Mouse (Mus musculus) heart, embryonic 16.5 days (tissue): ENCODE measurements around the gene Ssh2. TPM values are rescaled to one million over a fixed set of nuclear protein-coding genes. Genes with fewer than 3 reads are reported as not detected.

Source experiments
- ATAC-seq: fragments of 200-750 bp; cut with Nextera tagmentation; replicated peaks from 2 replicates; pipeline ENCODE4 v1.8.0; 2017; ENCODE audit warnings: moderate number of reproducible peaks; ENCODE audit not compliant: insufficient read depth, low FRiP score; ENCODE audit errors: extremely low read depth
- H3K27ac ChIP-seq: fragments of 300-500 bp; sonication (generic); 2 replicates; pipeline ENCODE4 v1.5.1; 2014; ENCODE audit warnings: mild to moderate bottlenecking, low read length, control low read depth, moderate library complexity
- H3K27me3 ChIP-seq: fragments of 300-500 bp; sonication (generic); 2 replicates; pipeline ENCODE4 v1.6.1; 2014; ENCODE audit warnings: low read length, mixed read lengths; ENCODE audit not compliant: control insufficient read depth, insufficient read depth
- H3K36me3 ChIP-seq: fragments of 300-500 bp; sonication (generic); 2 replicates; pipeline ENCODE4 v1.6.1; 2014; ENCODE audit not compliant: control insufficient read depth, insufficient read depth
- H3K4me1 ChIP-seq: fragments of 300-500 bp; sonication (generic); 2 replicates; pipeline ENCODE4 v1.6.1; 2014; ENCODE audit warnings: low read length, mixed read lengths; ENCODE audit not compliant: control insufficient read depth, insufficient read depth
- H3K4me2 ChIP-seq: fragments of 300-500 bp; sonication (generic); 2 replicates; pipeline ENCODE4 v1.6.1; 2014; ENCODE audit warnings: low read depth, mild to moderate bottlenecking, control low read depth, low read length
- H3K4me3 ChIP-seq: fragments of 300-500 bp; sonication (generic); 2 replicates; pipeline ENCODE4 v1.5.1; 2014; ENCODE audit warnings: mild to moderate bottlenecking, control low read depth, low read length
- H3K9ac ChIP-seq: fragments of 300-500 bp; sonication (generic); 2 replicates; pipeline ENCODE4 v1.6.1; 2014; ENCODE audit warnings: low read length, control low read depth
- H3K9me3 ChIP-seq: fragments of 300-500 bp; sonication (generic); replicated peaks from 2 replicates; pipeline ENCODE4 v1.6.1; 2016; ENCODE audit warnings: low read length; ENCODE audit not compliant: control insufficient read depth
- WGBS: fragments of 180-500 bp; shearing (Covaris S2); extraction: QIAGEN DNeasy Blood & Tissue Kit; methylation state at CpG from one replicate; pipeline ENCODE4 v1.1.7; 2014; 5-methylcytosine and 5-hydroxymethylcytosine counted together
- polyA plus RNA-seq: library from polyadenylated mRNA; unstranded; fragments of >200 nt; fragmentation: Nextera tagmentation; extraction: Ambion mirVana; gene quantifications from 2 replicates; pipeline ENCODE4 v1.2.1, GENCODE M21; 2015

Gene Ssh2
- polyA plus RNA-seq, 1 experiment from 2014 or later, result 25.5 TPM

DNA sequence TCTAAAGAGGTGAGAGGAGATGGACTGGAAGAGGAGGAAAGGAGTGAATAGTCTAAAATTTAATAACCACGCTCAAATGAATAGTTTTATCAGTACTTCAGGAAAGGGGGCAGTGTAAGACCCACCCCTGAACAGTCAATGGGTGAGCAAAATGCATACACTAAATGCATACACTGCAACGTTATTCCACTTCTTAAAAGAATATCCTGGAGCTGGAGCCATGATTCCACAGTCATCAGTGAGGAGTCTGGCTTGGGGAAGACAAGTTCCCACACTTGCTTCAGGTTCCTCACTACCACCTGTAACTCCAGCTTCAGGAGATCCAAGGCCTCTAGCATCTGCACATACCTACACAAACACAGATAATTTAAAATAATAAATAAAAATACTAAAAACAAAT, 133.6 kb downstream of the Ssh2 start:
- Histone ChIP-seq H3K4me1 (peaks cover 13% of the 10 kb centered on the region), H3K9ac (peak overlapping the region; percentile 94), H3K27ac (peak overlapping the region; percentile 31; the same call in 1 of the 2 replicates), H3K36me3 (no peaks in the 10 kb centered on the region), H3K4me2 (peak overlapping the region; percentile 80), H3K9me3 (no peaks in the 10 kb centered on the region), H3K4me3 (peak overlapping the region; percentile 95), H3K27me3 (no peaks in the 10 kb centered on the region)
- no peak for ATAC-seq
- 33% methylated on average over 2 of the region's 2 CpGs for WGBS

DNA sequence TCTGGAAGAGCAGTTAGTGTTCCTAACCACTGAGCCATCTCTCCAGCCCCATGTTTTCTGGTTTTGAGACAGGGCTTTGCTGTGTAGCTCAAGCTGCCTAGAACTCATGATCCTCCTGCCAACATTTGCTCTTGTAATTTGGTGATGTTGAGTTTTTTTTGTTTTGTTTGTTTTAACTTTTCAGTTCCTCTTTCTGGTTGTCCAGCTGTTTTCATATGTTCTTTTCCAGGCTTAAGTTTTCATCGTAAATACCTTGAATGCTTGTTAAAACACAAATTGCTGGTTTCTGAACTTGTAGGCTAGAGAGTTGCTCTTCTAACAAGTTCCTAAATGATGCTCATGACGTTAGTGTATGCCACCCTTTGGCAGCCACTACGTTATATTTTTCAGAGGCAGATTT, 139.0 kb downstream of the Ssh2 start:
- Histone ChIP-seq H3K9me3 (no peaks in the 10 kb centered on the region), H3K27ac (no peak overlapping the region), H3K4me1 (peaks cover 24% of the 10 kb centered on the region), H3K9ac (no peak overlapping the region), H3K36me3 (no peaks in the 10 kb centered on the region), H3K4me3 (no peak overlapping the region), H3K27me3 (no peaks in the 10 kb centered on the region), H3K4me2 (no peak overlapping the region)
- 76% methylated on average over 3 of the region's 3 CpGs for WGBS
- no peak for ATAC-seq

DNA sequence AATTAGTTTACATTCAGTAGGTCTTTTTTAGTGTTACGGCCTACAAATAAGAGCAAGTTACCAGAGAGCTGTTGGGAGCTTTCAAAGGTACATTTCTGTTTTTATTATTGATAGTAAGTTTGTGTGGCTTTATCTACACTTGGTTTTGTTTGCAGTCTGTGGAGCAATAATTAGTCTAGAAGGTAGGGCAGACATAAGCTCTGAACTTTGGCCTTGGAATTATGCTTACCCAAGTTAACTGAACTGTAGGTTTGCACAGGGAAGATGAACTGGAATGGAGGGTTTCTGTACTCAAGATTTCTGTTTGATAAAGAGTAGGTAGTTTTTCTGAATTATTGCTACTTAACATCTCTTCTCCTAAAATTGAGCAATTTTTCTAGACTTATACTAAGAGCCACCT, 141.8 kb downstream of the Ssh2 start:
- Histone ChIP-seq H3K4me2 (no peak overlapping the region), H3K27ac (no peak overlapping the region), H3K27me3 (no peaks in the 10 kb centered on the region), H3K4me3 (no peak overlapping the region), H3K9me3 (no peaks in the 10 kb centered on the region), H3K36me3 (no peaks in the 10 kb centered on the region), H3K4me1 (peaks cover 23% of the 10 kb centered on the region), H3K9ac (no peak overlapping the region)
- no peak for ATAC-seq
- 91% methylated on average over 1 of the region's 1 CpGs for WGBS

DNA sequence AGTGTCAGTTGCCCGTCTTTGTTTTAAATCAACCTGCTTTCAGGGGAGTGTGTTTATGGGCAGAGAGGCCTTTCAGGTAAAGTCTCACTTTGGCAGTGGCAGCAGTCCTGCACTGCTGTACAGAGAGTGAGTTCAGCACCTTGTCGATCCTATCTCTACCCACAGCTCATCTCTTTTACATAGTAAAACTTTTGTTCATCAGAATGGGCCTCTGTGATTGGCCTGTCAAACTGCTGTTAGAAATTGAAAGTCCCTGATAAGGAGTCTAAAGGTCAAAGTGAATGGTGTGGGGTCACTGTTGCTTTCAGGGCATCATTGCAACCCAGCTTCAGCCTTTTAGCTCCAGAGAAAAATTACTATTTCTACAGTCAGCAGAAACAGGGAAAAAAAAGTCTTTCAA, 147.4 kb downstream of the Ssh2 start:
- Histone ChIP-seq H3K36me3 (no peaks in the 10 kb centered on the region), H3K27me3 (no peaks in the 10 kb centered on the region), H3K9me3 (no peaks in the 10 kb centered on the region), H3K4me1 (peaks cover 37% of the 10 kb centered on the region), H3K4me2 (no peak overlapping the region), H3K4me3 (no peak overlapping the region), H3K27ac (peak overlapping the region; percentile 54), H3K9ac (peak overlapping the region; percentile 26; the same call in 1 of the 2 replicates)
- 46% methylated on average over 2 of the region's 2 CpGs for WGBS
- ATAC-seq, result no peak

DNA sequence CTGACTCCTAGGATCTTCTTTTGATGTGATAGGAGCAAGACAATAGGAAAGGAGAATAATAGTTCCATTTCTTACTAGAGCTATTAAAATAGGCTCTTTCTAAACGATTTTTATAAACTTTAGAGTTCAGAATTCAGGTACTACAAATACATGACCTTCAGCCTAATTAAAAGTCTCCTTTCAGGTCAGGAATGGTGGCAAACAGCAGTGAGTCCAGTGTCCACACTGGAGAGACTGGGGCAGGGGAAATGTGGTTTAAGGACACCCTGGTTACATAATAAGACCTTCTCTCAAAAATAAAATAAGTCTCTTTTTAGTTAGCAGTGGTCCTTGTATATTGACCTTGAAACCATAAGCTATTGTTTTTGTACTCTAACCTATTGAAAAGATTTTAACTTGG, 148.3 kb downstream of the Ssh2 start:
- ATAC-seq, result no peak
- H3K36me3 ChIP-seq, result no peaks in the 10 kb centered on the region
- H3K9ac ChIP-seq, result peak overlapping the region; percentile 46; the same call in 1 of the 2 replicates

DNA sequence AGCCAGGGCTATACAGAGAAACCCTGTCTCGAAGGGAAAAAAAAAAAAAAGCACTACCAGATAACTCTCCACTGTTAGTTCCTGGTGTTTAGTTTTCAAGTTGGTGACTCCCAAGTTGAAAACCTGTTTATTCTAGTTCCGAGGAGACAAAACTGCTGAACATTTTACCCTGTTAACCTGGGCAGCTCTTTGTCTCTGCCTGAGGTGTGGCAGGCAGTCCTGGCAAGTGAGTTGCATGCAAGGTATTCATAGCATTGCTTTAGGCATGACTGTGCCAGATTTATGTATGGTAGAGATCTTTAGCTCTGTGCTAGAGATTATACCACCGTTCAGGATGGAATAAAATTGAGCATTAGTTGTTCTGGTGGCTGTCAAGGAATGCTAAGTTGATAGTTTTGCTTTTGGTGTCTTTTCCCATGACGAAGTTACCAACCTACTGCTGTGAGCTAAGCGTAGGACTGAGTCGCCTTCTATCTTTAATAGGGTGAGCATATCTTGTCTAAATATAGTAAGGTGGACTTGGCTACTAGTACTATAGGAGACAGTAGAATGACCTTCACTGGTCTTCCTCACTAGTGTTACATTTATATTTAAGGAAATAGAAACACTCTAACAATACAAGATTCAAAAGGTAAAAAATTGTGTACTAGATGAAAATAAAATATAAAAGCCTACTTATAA, 149.8 kb downstream of the Ssh2 start:
- ATAC-seq, result peak; percentile 82; the same call in 1 of the 2 replicates
- peak overlapping the region; percentile 95 for H3K27ac ChIP-seq
- H3K27me3 ChIP-seq, result no peaks in the 10 kb centered on the region
- H3K4me1 ChIP-seq, result peaks cover 40% of the 10 kb centered on the region
- H3K4me2 ChIP-seq, result peak overlapping the region; percentile 31
- H3K4me3 ChIP-seq, result no peak overlapping the region
- 41% methylated on average over 6 of the region's 6 CpGs for WGBS
- no peak overlapping the region for H3K9ac ChIP-seq
- H3K9me3 ChIP-seq, result no peaks in the 10 kb centered on the region
- no peaks in the 10 kb centered on the region for H3K36me3 ChIP-seq

More for the DNA sequence above, 148.3 kb downstream of the Ssh2 start:
- WGBS, result 43% methylated on average over 1 of the region's 1 CpGs
- no peak overlapping the region for H3K4me3 ChIP-seq
- H3K4me1 ChIP-seq, result peaks cover 38% of the 10 kb centered on the region
- no peaks in the 10 kb centered on the region for H3K27me3 ChIP-seq
- no peak overlapping the region for H3K4me2 ChIP-seq
- peak overlapping the region; percentile 81 for H3K27ac ChIP-seq
- no peaks in the 10 kb centered on the region for H3K9me3 ChIP-seq

DNA sequence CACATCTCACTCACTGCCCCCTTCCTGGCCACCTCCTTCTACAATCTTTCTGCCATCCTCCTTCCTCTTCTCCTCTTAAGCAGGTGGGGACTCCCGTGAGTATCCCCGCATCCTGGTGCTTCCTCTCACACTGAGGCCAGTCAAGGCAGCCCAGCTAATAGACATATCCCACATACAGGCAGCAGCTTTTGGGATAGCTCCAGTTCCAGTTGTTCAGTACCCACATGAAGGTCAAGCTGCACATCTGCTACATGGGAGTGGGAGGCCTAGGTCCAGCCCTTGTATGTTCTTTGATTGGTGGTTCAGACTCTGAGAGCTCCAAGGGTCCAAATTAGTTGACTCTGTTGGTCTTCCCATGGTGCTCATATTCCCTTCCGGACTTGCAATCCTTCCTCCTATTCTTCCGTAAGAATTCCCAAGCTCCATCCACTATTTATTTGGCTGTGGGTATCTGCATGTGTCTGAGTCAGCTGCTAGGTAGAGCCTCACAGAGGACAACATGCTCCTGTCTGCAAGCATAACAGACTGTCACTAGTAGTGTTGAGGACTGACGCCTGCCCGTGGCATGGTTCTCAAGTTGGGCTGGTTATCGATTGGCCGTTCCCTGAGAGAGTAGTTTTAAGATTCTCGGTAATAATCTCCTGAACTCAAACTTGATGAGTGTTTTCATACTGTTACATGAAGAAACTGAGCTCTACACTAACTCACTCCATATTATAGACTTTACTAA, 151.6 kb downstream of the Ssh2 start:
- no peak for ATAC-seq
- H3K27ac ChIP-seq, result peak overlapping the region; percentile 50
- peaks cover 50% of the 10 kb centered on the region for H3K4me1 ChIP-seq
- H3K4me3 ChIP-seq, result no peak overlapping the region
- H3K36me3 ChIP-seq, result no peaks in the 10 kb centered on the region
- 74% methylated on average over 9 of the region's 9 CpGs for WGBS
- no peak overlapping the region for H3K9ac ChIP-seq
- no peaks in the 10 kb centered on the region for H3K9me3 ChIP-seq
- no peaks in the 10 kb centered on the region for H3K27me3 ChIP-seq
- no peak overlapping the region for H3K4me2 ChIP-seq

DNA sequence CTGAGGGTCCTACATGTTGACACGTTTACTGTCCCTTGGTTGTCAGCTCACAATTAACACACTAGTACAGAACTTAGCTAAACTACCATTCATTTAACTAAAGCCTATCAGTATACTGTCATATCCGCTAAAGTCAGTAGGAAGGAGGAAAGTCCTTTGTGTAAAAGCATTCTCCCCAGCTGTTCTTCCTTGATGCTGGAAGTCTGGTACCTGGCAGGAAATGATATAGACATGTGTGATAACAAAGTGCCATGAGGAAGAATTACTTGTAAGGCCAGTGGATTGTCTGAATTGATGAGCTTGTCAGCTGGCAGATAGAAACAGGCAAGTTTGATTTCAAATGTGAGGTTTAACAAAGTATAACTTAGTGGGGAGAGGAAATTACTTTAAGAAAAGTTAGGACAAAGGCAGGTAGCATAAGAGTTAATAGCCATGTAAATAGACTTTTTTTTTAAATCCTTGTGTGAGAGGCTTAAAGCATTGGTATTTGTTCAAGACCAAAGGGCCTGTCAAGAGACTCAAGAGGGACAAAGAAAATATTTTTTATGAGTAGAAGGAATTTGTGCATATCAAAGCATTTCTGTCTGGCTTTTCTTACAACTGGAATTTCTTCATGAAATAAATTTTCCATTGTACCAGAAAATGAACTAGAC, 153.2 kb downstream of the Ssh2 start:
- Histone ChIP-seq H3K9ac (no peak overlapping the region), H3K27ac (peak overlapping the region; percentile 57; the same call in 1 of the 2 replicates), H3K4me1 (peaks cover 48% of the 10 kb centered on the region), H3K27me3 (no peaks in the 10 kb centered on the region), H3K4me2 (no peak overlapping the region), H3K36me3 (no peaks in the 10 kb centered on the region), H3K9me3 (no peaks in the 10 kb centered on the region), H3K4me3 (no peak overlapping the region)
- WGBS, result 43% methylated on average over 2 of the region's 2 CpGs
- ATAC-seq, result no peak

DNA sequence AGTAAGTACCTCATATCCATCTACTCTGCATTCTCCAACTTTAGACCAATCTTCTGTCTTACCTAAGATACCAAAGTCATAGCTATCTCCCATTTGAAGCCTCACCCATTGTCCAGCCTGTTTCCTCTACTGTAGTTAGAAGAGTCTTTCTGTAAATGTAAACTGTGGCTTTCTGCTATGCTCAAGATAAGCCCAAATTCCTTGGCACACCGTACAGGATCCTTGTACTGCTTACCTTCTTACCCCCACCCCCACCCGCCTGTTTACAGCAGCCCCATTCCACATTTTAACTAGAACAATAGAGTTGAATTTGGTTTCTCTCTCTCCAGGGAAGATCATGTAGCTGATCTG, 153.7 kb downstream of the Ssh2 start:
- no peak for ATAC-seq
- Histone ChIP-seq H3K27me3 (no peaks in the 10 kb centered on the region), H3K9ac (no peak overlapping the region), H3K4me2 (0 out of 2 replicates have a peak overlapping the region, but pooled peaks have one; percentile 2), H3K4me3 (no peak overlapping the region), H3K4me1 (peaks cover 48% of the 10 kb centered on the region), H3K9me3 (no peaks in the 10 kb centered on the region), H3K27ac (peak overlapping the region; percentile 57), H3K36me3 (no peaks in the 10 kb centered on the region)
- 27% methylated on average over 2 of the region's 2 CpGs for WGBS
